Mouse (Mus musculus) NIH3T3 (cell line): ENCODE measurements at regions not wholly inside any gene's neighbourhood (a gene's known extent, or its start where the extent isn't known, plus 50 kb on each side); places are given as distances from the start of the nearest gene placed in this dataset.
A peak's percentile ranks its signal among the peaks of the same experiment; 100 is the strongest.
"Not testable (repeated sequence)": the region's sequence is repeated elsewhere in the genome, so short reads cannot be mapped to it uniquely, and the experiment has no call there.

Experiments used
- DNase-seq: peaks from one replicate; pipeline ENCODE4 v3.0.0-alpha.2; 2012; ENCODE audit warnings: low read depth

- DNase-seq: no peak
Measured at GRCm38 (mm10) chr12:104637046-104638032, 114.4 kb downstream of the Dicer1 start.

GRCm38 (mm10) chr12:104636474-104636873 is 115.3 kb downstream of the Dicer1 start:
- DNase-seq: no peak

GRCm38 (mm10) chr12:104634818-104635217 is 116.9 kb downstream of the Dicer1 start:
- no peak for DNase-seq

- no peak for DNase-seq
Measured at GRCm38 (mm10) chr12:104630590-104630989, 121.2 kb downstream of the Dicer1 start.

- no peak for DNase-seq
Measured at GRCm38 (mm10) chr12:104629449-104629848, 122.3 kb downstream of the Dicer1 start.

GRCm38 (mm10) chr12:104626054-104626453 is 125.7 kb downstream of the Dicer1 start:
- DNase-seq: no peak

- DNase-seq: no peak
Measured at GRCm38 (mm10) chr12:104623896-104624685, 127.7 kb downstream of the Dicer1 start.

GRCm38 (mm10) chr12:104617111-104617725 is 134.5 kb downstream of the Dicer1 start:
- DNase-seq: peak; percentile 17

GRCm38 (mm10) chr12:104614240-104614639 is 137.5 kb downstream of the Dicer1 start:
- DNase-seq: no peak

- no peak for DNase-seq
Measured at GRCm38 (mm10) chr12:104609767-104610166, 136.6 kb upstream of the Gsc start.

GRCm38 (mm10) chr12:104608956-104609355 is 135.8 kb upstream of the Gsc start:
- DNase-seq: not testable (repeated sequence)

- no peak for DNase-seq
Measured at GRCm38 (mm10) chr12:104607410-104607809, 134.3 kb upstream of the Gsc start.

GRCm38 (mm10) chr12:104605535-104606399 is 132.6 kb upstream of the Gsc start:
- DNase-seq: no peak

- no peak for DNase-seq
Measured at GRCm38 (mm10) chr12:104598056-104598455, 124.9 kb upstream of the Gsc start.

GRCm38 (mm10) chr12:104593526-104594155 is 120.5 kb upstream of the Gsc start:
- no peak for DNase-seq

GRCm38 (mm10) chr12:104592791-104593525 is 119.8 kb upstream of the Gsc start:
- no peak for DNase-seq

GRCm38 (mm10) chr12:104591571-104591970 is 118.4 kb upstream of the Gsc start:
- no peak for DNase-seq

GRCm38 (mm10) chr12:104590291-104590690 is 117.2 kb upstream of the Gsc start:
- no peak for DNase-seq

- no peak for DNase-seq
Measured at GRCm38 (mm10) chr12:104584408-104584807, 111.3 kb upstream of the Gsc start.

- DNase-seq: no peak
Measured at GRCm38 (mm10) chr12:104580796-104581195, 107.7 kb upstream of the Gsc start.
